Mouse (Mus musculus): ENCODE results near the gene Klhl22.
A peak's percentile ranks its signal among the peaks of the same experiment; 100 is the strongest.
"Not testable (repeated sequence)": the region's sequence is repeated elsewhere in the genome, so short reads cannot be mapped to it uniquely, and the experiment has no call there.

Klhl22 gene

DNA sequence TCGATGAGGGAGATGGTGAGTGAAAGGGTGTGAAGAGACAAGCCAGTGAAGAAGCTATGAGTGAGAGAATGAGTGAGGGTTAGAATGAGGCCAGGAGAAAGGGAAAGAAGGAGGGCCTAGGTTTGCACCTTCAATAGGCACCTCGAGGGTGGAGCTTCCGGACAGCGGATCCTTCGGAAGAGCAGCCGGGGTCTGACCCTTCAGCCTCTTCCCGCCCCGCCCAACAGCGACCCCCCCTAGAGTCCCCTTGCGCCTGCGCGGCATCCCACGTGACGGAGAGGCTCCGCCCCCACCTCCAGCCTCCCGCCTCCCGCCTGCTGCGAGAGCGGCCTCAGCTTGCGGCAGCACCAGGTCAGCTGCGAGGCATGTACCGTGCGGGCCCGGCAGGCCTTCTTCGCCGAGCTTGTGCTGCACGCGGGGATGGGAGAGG lies at the start of gene Klhl22:
Klhl22 (plus strand) TSS at position 275 of the 430 bp plus-strand sequence.
- peak; percentile 96 for DNase-seq

DNA sequence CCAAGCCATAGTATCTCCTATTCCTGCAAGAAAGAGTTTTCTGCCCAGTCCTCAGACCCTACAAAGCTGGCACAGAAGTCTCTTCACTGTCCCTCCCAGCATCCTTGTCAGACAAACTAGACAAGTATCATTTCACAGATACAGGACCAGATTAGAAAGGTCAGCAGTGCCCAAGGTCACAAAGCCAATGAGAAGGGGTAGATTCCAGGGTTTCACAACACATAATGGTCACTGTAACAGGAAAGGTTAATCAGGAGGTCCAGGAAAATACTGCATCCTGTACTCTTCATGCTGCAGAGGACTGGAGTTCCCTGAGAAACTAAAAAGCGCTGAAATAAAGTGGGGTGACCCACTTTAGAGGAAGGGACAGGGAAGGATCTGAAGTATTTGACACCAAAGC lies 41.6 kb upstream of the Klhl22 start:
- DNase-seq: no peak

DNA sequence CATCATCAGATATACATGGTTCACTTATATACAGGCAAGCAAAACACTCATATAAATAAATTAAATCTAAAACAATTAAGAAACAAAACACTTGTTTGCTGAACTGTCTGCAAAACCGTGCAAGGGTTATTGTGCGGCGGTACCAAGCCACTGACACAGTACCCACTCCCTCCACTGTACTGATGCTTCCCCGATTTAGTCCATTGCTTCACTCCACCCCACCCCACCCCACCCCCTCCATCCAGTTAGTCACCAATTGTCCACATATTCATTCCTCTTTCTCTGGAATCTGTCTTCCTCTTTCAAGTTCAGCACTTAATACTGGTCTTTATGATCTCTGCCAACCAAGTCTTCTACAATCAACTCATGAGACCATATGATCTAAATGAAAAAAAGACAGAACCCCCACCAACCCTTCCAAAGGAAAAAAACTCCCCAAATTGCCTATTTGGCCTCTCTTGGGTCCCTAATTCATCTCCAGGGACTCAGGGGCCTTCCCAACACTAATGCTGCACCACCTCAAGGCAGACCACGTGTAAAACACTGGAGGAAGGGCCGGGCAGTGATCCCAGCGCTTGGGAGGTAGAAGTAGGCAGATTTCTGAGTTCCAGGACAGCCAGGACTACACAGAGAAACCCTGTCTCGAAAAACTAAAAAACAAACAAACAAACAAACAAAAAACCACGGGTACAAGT lies 38.2 kb upstream of the Klhl22 start:
- DNase-seq: no peak

DNA sequence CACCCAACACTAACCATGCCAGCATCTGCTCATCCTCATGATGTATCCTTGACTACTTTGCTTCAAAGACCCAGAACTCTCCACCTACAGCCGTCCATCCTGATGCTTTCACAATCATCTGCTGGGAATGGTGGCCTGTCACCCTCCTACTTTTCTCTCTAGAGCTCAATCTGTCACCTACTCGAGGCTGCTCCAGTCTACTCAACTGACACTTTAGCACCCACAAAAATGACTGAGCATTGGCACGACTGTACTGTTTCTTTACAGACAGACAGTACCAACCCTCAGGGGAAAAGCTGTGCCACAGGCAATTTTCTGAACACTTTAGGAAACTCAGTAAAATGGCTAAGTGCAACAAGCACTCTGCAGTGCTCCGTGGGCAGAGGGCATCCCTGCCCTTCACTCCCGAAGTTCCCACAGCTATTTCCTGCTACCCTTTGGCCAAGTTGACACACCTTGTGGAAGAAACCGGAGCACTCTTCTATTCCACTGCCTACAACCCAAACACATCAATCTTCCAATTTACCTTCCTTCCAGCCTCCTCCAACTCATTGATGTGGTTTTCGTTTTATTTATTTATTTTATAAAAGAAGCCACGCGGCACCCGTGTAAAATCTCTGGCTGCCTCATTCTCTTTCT lies 37.5 kb upstream of the Klhl22 start:
- DNase-seq: no peak

DNA sequence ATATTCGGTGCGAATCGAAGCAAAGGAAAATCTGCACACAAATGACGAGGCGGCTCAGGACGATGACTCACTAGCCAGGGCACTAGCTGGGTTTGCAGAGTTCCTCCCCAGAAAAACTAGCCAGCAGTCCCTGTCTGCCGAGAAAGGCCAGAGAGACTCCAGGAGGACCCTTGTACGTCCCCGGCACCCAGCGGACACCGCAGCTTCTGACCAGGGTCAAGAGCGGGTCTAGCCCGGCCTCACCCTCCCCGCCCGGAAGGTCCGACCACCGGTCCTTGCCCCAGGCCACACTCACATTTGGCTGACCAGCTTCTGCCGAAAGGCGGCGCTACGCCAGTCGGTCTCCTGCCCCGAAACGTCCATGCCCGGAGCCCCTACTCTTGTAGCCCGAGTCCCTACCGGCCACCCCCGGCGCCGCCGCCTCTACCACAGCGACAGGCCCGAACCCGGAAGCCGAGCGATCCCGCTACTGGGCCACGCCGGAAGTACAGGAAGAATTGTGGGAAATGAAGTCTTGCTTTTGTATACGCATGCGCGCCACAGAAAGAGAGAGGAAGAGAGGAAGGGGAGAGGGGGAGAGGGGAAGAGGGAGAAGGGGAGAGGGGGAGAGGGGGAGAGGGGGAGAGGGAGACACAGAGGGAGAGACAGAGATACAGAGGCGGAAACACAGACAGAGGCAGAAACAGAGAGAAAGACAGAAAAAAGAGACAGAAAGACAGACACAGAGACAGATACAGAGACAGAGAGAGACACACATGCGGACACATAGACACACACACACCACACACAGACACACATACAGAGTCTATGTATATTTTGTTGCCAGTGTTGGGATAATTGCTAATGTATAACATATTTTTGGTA lies 36.7 kb upstream of the Klhl22 start:
- peak; percentile 89 for DNase-seq

DNA sequence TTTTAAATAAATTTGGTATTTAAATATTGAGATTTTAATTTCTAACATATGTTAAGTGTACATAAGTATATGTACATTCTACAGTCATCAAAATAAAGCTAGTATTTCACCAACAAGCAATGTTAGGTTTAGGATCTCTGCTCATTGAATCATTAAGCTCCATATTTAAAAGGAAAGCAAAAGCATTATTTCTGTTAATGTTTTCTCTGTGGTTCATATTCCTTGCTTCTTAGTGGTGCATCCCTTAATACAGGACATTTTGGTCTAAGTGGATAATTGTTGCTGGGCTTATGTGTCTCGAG lies 36.1 kb upstream of the Klhl22 start:
- no peak for DNase-seq

DNA sequence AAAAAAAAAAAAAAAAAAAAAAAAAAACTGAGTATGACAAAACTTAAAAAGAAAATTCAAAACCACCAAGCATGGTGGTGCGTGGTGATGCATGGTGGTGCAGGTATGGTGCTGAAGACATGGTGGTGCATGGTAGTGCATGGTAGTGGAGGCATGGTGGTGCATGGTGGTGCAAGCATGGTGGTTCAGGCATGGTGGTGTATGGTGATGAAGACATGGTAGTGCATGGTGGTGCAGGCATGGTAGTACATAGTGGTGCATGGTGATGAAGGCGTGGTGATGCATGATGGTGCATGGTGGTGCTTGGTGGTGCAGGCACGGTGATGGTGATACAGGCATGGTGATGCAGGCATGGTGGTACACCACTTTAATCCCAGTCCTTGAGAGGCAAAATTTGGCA lies 35.0 kb upstream of the Klhl22 start:
- DNase-seq: no peak

DNA sequence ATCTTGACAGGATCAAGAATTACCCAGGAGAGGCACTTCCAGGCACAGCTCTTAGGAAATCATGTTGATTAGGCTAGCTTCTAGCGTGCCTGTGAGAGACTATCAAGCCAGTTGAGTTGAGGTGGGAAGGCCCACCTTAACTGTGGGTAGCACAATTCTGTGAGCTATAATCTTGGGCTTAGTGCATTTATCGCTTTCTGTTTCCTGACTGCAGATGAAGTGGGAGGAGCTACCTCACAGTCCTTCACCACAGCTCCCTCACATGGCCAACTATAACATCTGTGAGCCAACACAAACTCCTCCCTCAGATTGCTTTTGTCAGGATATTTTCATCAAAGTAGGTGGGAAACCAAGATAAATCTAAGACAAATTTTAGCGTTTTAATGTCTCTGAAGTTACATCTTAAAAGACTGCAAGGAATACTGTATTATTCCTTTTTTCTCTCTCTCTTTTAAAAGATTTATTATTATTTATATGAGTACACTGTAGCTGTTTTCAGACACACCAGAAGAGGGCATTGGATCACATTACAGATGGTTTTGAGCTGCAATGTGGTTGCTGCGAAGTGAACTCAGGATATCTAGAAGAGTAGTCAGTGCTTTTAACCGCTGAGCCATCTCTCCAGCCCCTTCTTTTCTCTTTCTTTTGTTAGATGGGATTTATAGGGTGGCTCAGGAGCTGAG lies 32.1 kb upstream of the Klhl22 start:
- no peak for DNase-seq

DNA sequence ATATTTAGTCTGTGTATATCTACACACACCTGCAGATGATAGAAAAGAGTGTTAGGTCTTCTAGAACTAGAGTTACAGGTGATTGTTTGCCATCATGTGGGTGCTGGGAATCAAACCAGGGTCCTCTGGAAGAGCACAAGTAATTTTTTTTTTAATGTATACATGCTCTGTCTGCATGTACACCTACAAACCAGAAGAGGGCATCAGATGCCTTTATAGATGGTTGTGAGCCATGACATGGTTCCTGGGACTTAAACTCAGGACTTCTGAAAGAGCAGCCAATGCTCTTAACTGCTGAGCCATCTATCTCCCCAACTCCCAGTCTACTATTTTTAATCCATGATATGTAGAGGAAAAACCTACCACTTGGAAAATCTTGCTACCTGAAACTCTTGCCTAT lies 29.4 kb upstream of the Klhl22 start:
- DNase-seq: no peak

DNA sequence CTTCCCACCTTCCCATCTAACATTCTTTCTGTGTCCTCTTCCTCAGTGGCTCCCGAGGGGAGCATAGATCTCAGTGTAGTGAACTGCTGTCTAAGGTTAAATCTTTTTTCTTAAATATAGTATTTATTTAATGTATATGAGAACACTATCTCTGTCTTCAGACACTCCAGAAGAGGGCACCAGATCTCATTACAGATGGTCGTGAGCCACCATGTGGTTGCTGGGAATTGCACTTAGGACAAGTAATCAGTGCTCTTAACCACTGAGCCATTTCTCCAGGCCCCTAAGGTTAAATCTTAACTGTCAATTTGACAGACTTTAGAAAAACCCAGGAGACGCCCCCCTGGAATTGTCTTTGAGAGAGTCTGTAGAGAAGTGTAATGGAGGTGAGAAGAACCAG lies 27.4 kb upstream of the Klhl22 start:
- no peak for DNase-seq

DNA sequence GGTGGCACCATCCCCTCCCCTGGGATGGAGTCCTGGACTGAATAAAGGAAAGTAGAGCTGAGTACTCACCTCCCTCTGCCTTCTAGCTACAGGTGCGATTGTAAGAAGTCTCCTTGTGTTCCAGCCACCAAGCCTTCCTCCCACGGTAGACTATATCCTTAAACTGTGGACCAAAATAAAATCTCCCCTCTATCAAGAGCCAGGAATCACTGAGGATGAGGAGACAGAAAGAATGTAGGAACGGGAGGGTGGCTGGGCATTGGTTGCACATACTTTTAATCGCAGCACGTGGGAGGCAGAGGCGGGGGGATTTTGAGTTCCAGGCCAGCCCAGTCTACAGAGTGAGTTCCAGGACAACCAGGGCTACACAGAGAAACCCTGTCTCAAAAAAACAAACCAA lies 27.0 kb upstream of the Klhl22 start:
- DNase-seq: no peak

DNA sequence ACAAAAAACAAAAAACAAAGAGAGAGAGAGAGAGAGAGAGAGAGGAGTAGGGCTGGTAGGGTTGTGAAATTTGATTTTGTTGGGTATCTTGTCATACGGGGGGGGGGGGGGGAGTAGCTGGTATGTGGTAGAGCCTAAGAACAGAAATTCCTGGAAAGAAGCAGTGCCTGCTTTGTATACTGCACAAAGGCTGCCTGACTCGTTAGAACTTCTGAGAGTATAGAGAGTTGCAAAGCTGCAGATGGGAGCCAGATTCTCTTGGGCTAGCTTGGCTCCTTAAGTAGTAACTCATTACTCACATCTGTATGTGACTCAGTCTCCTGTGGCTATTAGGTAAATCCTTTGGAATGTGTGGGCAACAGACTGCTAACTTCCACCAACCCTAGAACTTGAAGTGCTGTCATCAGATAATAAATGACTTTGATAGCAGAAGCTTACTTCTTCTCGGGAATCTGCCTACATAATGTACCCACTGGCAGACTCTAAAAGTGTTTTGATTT lies 26.5 kb upstream of the Klhl22 start, which contains the start of gene Med15:
Med15 (minus strand) TSS at position 51 of the 500 bp plus-strand sequence.
- DNase-seq: no peak

DNA sequence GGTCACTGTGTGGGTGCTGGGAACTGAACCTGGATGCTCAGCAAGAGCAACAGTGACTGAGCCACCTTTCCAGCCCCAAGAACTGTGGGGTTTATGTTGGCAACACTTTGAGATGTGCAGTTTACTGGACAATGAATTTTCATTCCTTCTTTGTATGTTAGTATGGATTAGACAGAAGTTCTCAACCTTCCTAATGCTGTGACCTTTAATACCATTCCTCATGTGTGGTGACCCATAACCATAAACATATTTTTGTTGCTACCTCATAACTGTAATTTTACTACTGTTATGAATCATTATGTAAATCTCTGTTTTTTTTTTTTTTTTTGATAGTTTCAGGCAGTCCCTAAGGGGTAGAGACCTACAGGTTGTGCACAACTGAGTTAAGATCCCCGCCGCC lies 25.8 kb upstream of the Klhl22 start:
- DNase-seq: no peak

DNA sequence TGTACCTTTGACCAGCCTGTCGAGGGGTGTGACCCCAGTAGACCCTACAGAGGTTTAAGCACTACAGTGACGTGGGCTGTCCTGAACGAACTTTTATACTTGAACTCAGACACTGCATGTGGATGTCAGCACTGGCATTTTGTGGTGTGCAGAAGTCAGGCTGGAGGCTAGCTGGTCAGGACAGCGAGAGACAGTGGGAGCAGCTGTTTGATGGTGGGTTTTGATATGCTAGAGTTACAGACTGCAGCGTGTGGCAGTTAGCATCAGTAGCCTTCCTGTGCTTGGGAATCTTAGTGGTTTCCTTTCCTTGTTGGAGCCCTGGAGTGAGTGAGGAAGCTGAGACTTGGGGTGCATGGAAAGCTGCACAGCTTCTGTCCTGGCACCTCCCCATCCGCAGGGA lies 24.5 kb upstream of the Klhl22 start:
- not testable (repeated sequence) for DNase-seq

DNA sequence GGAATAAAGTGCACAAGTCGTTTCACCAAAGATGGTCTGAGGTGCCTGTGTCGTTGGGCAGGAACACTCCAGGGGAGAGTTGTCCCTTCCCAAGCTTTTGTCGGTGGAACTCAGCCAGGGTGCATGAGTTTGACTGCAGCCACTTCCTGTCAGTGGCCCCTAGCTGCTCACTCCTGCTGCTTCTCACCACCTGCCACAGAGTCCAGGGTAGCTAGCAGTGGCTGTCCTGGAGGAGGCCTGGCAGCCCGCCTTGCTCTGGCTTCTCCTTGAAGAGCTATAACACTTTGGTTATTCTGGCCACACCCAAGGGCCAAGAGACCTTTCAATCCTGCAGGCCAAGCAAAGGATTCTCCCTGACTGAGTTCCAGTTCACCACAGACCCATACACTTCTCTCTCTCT lies 23.3 kb upstream of the Klhl22 start:
- DNase-seq: no peak

DNA sequence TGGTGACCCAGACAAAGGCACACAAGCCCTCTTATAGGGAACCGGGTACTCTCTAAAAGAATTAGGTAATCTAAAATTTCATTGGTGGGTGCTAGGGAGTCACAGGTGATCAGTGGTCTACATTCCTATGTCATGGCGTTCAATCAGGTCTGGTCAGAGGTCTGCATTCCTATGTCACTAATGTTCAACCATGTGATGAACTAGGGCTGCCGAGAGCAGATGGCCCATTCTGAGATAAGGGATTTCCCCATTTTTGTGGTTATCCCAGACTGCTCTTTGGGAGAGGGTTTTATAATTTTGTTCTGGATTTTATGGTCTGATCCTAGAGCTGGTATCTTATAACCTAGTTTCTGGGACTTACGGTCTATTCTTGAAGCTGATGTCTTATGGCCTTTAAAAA lies 19.3 kb upstream of the Klhl22 start:
- no peak for DNase-seq

DNA sequence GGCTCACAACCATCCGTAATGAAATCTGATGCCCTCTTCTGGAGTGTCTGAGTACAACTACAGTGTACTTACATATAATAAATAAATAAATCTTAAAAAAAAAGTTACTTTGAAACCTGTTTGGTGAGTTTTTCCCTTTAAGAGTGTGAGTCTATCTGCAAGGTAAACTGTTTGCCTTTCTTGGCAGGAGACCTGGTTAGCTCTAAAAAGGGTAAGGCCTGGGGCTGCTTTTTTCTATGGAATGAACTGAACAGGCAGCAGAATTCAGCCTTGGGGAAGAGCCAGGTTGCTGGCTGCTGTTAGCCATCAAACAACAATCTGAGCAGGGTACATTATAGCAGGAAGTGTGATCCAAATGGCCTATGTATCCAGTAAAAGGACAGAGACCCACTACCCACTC lies 16.6 kb upstream of the Klhl22 start:
- DNase-seq: no peak

DNA sequence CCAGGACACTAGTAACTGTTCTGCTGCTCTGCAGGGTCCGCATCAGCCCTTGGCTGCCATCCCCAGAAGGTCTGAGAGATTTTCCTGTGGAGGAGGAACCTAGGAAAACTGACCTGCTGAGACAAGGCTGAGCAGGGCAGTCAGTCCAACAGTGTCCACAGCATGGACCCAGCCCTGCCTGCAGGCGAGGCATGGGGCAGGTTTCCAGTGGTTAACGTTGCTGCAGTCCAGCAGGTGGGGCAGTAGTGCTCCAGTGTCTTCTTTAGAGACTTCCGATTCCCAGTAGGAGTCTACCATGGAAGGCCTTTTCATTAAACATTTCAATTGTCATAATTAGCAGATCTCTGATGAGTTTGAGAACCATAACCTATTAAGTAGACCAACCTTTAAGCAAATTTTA lies 16.1 kb upstream of the Klhl22 start:
- no peak for DNase-seq

DNA sequence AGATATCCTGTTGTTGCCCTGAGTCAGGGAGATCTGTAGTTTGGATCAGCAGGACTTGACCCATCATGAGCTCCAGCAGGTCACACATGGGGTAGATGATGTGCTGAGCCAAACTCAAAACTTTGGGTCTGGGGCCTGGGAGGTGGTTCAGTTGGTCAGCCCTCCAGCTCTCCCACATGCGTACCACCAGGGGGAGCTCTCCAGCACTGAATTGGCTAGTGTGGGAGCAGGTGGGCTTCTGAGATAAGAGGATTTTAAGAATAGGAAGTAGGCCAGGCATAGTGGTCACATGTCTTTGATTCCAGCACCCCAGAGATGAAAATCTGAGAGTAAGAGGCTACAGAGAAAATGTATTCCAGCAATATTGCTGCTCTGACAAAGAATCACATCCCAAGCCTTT lies 14.9 kb upstream of the Klhl22 start:
- no peak for DNase-seq

DNA sequence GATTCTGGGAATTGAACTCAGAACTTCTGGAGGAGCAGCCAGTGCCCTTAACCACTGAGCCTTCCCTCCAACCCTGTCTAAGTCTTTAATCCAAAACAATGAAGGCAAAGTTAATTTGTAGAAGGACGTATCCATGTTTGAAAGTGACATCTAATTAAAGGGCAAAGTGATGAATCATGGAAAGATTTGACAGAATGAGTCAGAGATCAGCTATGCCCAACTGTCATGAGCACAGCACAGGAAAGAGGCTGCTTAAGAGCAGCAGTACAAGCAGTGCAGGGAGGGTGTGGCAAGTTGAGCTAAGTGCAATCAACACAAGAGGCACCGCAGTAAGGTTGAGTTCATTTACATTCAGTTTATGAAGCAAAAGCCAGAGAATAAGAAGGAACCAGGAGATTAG lies 14.4 kb upstream of the Klhl22 start:
- no peak for DNase-seq

DNA sequence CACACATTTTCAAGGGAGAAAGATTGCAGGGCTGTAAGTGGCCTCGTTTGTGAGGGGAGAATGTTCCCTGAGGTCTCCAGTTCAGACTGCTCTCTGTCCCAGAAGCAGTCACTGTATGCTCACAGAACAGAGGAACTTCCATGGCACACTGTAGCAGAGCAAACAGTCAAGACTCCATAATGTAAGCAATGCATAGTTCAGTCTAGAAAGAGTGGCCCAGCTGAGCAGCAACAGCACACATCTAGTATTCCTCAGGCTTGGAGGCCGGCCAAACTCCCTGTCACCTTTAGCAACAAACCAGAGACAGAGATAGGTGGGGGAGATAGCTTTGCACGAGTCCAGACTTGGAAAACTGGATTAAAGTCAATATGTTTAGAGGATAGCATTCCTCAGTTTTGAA lies 6.4 kb upstream of the Klhl22 start:
- DNase-seq: no peak

DNA sequence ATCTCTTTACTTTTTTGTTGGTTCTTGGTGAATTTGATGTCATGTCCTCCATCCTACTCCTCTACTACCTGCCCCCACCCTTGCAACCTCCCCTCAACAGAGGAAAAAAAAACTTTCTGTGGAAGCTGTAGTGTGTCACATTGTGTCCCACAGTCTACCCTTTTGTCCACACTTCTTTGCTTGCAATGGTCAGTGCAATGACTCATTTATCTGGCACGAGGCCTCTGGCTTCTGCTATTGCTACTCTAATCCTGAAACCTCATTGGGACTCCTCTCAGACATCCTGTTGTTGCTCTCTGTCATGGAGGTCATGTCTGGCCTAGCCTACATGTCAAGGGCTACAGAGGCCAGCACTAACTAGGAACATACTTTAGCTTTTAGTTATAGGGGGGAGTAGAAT lies 5.7 kb upstream of the Klhl22 start:
- no peak for DNase-seq

DNA sequence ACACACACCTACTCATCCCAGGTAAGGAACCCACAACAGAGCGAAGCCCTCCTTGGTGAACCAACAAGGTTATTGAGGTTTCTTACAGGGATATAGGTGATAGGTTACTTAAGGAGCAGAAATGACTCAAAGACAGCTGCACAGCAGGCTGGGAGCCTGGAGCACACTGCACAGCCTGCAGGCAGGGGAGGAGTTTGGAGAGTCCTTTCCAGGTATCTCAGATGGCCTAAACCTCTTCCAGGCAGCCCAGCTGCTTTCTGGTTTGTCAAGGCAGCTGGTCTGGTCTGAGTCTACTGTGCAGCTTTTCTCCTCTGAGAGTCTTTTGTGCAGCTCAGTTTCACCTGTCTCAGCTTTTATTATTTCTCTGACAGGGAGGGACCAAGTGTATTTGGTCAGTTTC lies 1.7 kb upstream of the Klhl22 start:
- DNase-seq: no peak

All from right cerebral cortex, postnatal 4 days (tissue).